In genomic region chr5:138256094-138256467, GRCm38 (mm10) we compare ENCODE assay signal across 9 mouse cellular contexts. TPM values are rescaled to one million over a fixed set of nuclear protein-coding genes. Genes with fewer than 3 reads are reported as not detected.
A peak's percentile ranks its signal among the peaks of the same experiment; 100 is the strongest.
DNase-seq lines count a peak whose midpoint lies in the region; ATAC-seq and TF ChIP-seq lines count a peak whose summit lies in the region.
"Had no signal": no experiment of that assay in that cellular context is flagged by ENCODE, and none has a peak within 500 bp of the region (broad histone marks: within the 10 kb centered on the region; RNA-seq: fewer than 3 reads in every experiment).

No protein-coding gene starts in this region.

- TF ChIP-seq RAD21 in MEL (IDR thresholded peaks at IDR 0.05; ENCODE audit: low read depth, low read length) = no peak

- peak overlapping the region; percentile 54 for H3K9ac ChIP-seq in heart, postnatal 0 days (replicated peaks; ENCODE audit: low read depth, low read length)
- H3K9ac ChIP-seq in MEL (ENCODE audit: control insufficient read depth, low read depth, low read length, poor library complexity, severe bottlenecking) = peak overlapping the region; percentile 80
- peak overlapping the region; percentile 62 for H3K9ac ChIP-seq in forebrain, embryonic 16.5 days (replicated peaks; ENCODE audit: low read depth, low read length)

- peaks cover 9% of the 10 kb centered on the region; the same call in 1 of the 2 replicates for H3K4me1 ChIP-seq in heart, postnatal 0 days (ENCODE audit: control insufficient read depth, insufficient read depth)
- H3K4me1 ChIP-seq in MEL (ENCODE audit: control insufficient read depth in 1 of 2, insufficient read depth in 2 of 2, low read length in 2 of 2) = peaks cover 12 to 53% of the 10 kb centered on the region in 2 experiments
- H3K4me1 ChIP-seq in forebrain, embryonic 16.5 days (replicated peaks; ENCODE audit: control insufficient read depth, insufficient read depth, low read length) = peaks cover 10% of the 10 kb centered on the region

- no peak for TF ChIP-seq POLR2A in MEL (IDR thresholded peaks at IDR 0.05; ENCODE audit: control insufficient read depth in 1 of 2, insufficient read depth in 1 of 2, low read depth in 1 of 2, low read length in 2 of 2, poor library complexity in 1 of 2)

- H3K4me3 ChIP-seq in heart, postnatal 0 days (ENCODE audit: low read depth, low read length) = peak overlapping the region; percentile 70
- H3K4me3 ChIP-seq in MEL (ENCODE audit: control insufficient read depth in 1 of 2, insufficient read depth in 1 of 2, low read depth in 2 of 2, low read length in 2 of 2) (peak overlapping the region; percentile 68 to 84), macrophage (ENCODE audit: inconsistent target) (peak overlapping the region; percentile 72)
- H3K4me3 ChIP-seq in forebrain, embryonic 16.5 days (replicated peaks; ENCODE audit: low read length) = peak overlapping the region; percentile 76

- no peak for DNase-seq in heart, postnatal 0 days (ENCODE audit: low spot score)
- DNase-seq in heart, postnatal 25 days (ENCODE audit: low spot score) = no peak
- no peak for DNase-seq in MEL (ENCODE audit: low read depth, low spot score)
- no peak for DNase-seq in retina, postnatal 1 day
- DNase-seq in urinary bladder, adult 2 months (ENCODE audit: low spot score) = no peak
- DNase-seq in ovary, postnatal 10 days (ENCODE audit: low spot score) = no peak

- peaks cover 21% of the 10 kb centered on the region for H3K36me3 ChIP-seq in heart, postnatal 0 days (replicated peaks; ENCODE audit: control insufficient read depth, insufficient read depth, low read length)
- H3K36me3 ChIP-seq in MEL (ENCODE audit: control insufficient read depth in 1 of 2, insufficient read depth in 2 of 2, low read length in 2 of 2) = peaks cover 3 to 52% of the 10 kb centered on the region in 2 experiments; a peak in 3 of 4 replicates
- peaks cover 14% of the 10 kb centered on the region; the same call in 1 of the 2 replicates for H3K36me3 ChIP-seq in forebrain, embryonic 16.5 days (ENCODE audit: control insufficient read depth, insufficient read depth)
- peaks cover 22% of the 10 kb centered on the region for H3K36me3 ChIP-seq in macrophage (ENCODE audit: inconsistent target)

- H3K27me3 ChIP-seq in heart, postnatal 0 days (ENCODE audit: control insufficient read depth, insufficient read depth, low read length) = no peaks in the 10 kb centered on the region
- H3K27me3 ChIP-seq in MEL (ENCODE audit: control insufficient read depth in 1 of 2, insufficient read depth in 2 of 2, low read length in 2 of 2) = no peaks in the 10 kb centered on the region; a peak in 1 of 4 replicates
- no peaks in the 10 kb centered on the region for H3K27me3 ChIP-seq in forebrain, embryonic 16.5 days (replicated peaks; ENCODE audit: control insufficient read depth, insufficient read depth, low read length)

- TF ChIP-seq EP300 in heart, postnatal 0 days (IDR thresholded peaks at IDR 0.05; ENCODE audit: low read depth) = no peak
- no peak for TF ChIP-seq EP300 in MEL (IDR thresholded peaks at IDR 0.05; ENCODE audit: low read depth in 1 of 2, low read length in 2 of 2)

- intact Hi-C loops in heart, postnatal 25 days (cut with DNase I) = loop anchor here (5.0 kb wide), 1 partner anchor 366 kb away; the partner anchor contains the start of gene A430033K04Rik

- TF ChIP-seq CTCF in heart, postnatal 0 days (IDR thresholded peaks at IDR 0.05; ENCODE audit: low read depth) = no peak
- TF ChIP-seq CTCF in MEL (IDR thresholded peaks at IDR 0.05 in 2 of 3, conservative IDR thresholded peaks at IDR 0.05 in 1 of 3; ENCODE audit: control insufficient read depth in 1 of 3, insufficient read depth in 1 of 3, low read depth in 2 of 3, low read length in 3 of 3, poor library complexity in 1 of 3, severe bottlenecking in 1 of 3) = no peak

- H3K27ac ChIP-seq in heart, postnatal 0 days (ENCODE audit: low read depth) = peak overlapping the region; percentile 72
- peak overlapping the region; percentile 73 for H3K27ac ChIP-seq in MEL (ENCODE audit: control insufficient read depth, low read depth, low read length)
- H3K27ac ChIP-seq in forebrain, embryonic 16.5 days (ENCODE audit: low read length) = peak overlapping the region; percentile 72
- H3K27ac ChIP-seq in macrophage = peak overlapping the region; percentile 91

- H3K79me2 ChIP-seq in MEL (ENCODE audit: control insufficient read depth, insufficient read depth, low read length, poor library complexity) = peaks cover 15% of the 10 kb centered on the region
- peaks cover 24% of the 10 kb centered on the region; the same call in 1 of the 2 replicates for H3K79me2 ChIP-seq in macrophage (ENCODE audit: inconsistent target)

- no peaks in the 10 kb centered on the region for H3K9me3 ChIP-seq in heart, postnatal 0 days (replicated peaks; ENCODE audit: control insufficient read depth, low read length)
- no peaks in the 10 kb centered on the region for H3K9me3 ChIP-seq in MEL (replicated peaks; ENCODE audit: insufficient read depth, low read length)
- H3K9me3 ChIP-seq in forebrain, embryonic 16.5 days (ENCODE audit: control insufficient read depth, low read length) = no peaks in the 10 kb centered on the region

- peak overlapping the region; percentile 85 for H3K4me2 ChIP-seq in heart, postnatal 0 days (ENCODE audit: low read depth, low read length)
- peak overlapping the region; percentile 93 for H3K4me2 ChIP-seq in forebrain, embryonic 16.5 days (ENCODE audit: low read length)

- 10% methylated on average over 7 of the region's 7 CpGs for WGBS in heart, postnatal 0 days
- WGBS in forebrain, embryonic 16.5 days = 16% methylated on average over 7 of the region's 7 CpGs
- 5% methylated on average over 7 of the region's 7 CpGs for WGBS in macrophage (ENCODE audit: missing documents)

- no peak; the same call in none of the 2 replicates for ATAC-seq in heart, postnatal 0 days (ENCODE audit: insufficient read depth, low read depth)
- no peak for ATAC-seq in forebrain, embryonic 16.5 days

RNA-seq across cellular contexts. Expression of gene Lamtor4, which starts 0.8 kb away (rescaled TPM):
- 60.2 and 102 TPM in 2 replicates for total RNA-seq in heart, postnatal 0 days (2014; rRNA removed; ENCODE audit: low replicate concordance)
- polyA plus RNA-seq in heart, postnatal 0 days (2015; fragmentation: Nextera tagmentation; extraction: Ambion mirVana) = 101 and 104 TPM in 2 replicates
- total RNA-seq in heart, postnatal 25 days (2021) = 10 to 100 TPM; 55.3 to 61.0 TPM
- 45.7 and 51.5 TPM in 2 replicates for total RNA-seq in MEL (2012; rRNA removed)
- polyA plus RNA-seq in MEL (2012; ENCODE audit: insufficient read depth in 1 of 2, insufficient read length in 2 of 2, low read depth in 1 of 2, low replicate concordance in 2 of 2, missing spikeins in 1 of 2) (10 to 100 TPM in 1 of 2 experiments, not detected in 1; 59.0 TPM), macrophage (2018) (32.5 to 106 TPM (median 78.4 TPM) in 3 replicates)
- polyA plus RNA-seq in forebrain, embryonic 16.5 days (2015; fragmentation: Nextera tagmentation; extraction: Ambion mirVana) = 71.3 and 87.4 TPM in 2 replicates
- total RNA-seq in macrophage (2018; cell fraction: chromatin; rRNA removed) = 10 to 100 TPM in 11 of 26 experiments, 1 to 10 TPM in 15; 2.7 to 26.8 (median 9.0) TPM
- 10 to 100 TPM; 45.5 to 92.3 (median 68.9) TPM for total RNA-seq in macrophage (2018; cell fraction: cytosol; rRNA removed)
- total RNA-seq in macrophage (2018; cell fraction: nucleus; rRNA removed) = 10 to 100 TPM in 24 of 26 experiments, 1 to 10 TPM in 2; 6.3 to 43.1 (median 17.2) TPM
- polyA plus RNA-seq in urinary bladder, adult 2 months (2012; rRNA removed) = 121 and 136 TPM in 2 replicates

RNA-seq across cellular contexts. Expression of gene BC037034, which starts 7.8 kb away (rescaled TPM):
- 12.0 and 13.4 TPM in 2 replicates for total RNA-seq in heart, postnatal 0 days (2014; rRNA removed; ENCODE audit: low replicate concordance)
- 0.96 and 1.1 TPM in 2 replicates for polyA plus RNA-seq in heart, postnatal 0 days (2015; fragmentation: Nextera tagmentation; extraction: Ambion mirVana)
- 1 to 10 TPM; 3.1 to 3.8 TPM for total RNA-seq in heart, postnatal 25 days (2021)
- total RNA-seq in MEL (2012; rRNA removed) = 27.8 and 35.6 TPM in 2 replicates
- 10 to 100 TPM in 1 of 2 experiments, not detected in 1; 59.1 TPM for polyA plus RNA-seq in MEL (2012; ENCODE audit: insufficient read depth in 1 of 2, insufficient read length in 2 of 2, low read depth in 1 of 2, low replicate concordance in 2 of 2, missing spikeins in 1 of 2)
- 11.1 and 14.0 TPM in 2 replicates for polyA plus RNA-seq in forebrain, embryonic 16.5 days (2015; fragmentation: Nextera tagmentation; extraction: Ambion mirVana)
- total RNA-seq in macrophage (2018; cell fraction: chromatin; rRNA removed) = 100 to 1,000 TPM in 18 of 26 experiments, 10 to 100 TPM in 8; 31.3 to 257 (median 130) TPM
- 10 to 100 TPM; 14.8 to 38.3 (median 25.4) TPM for total RNA-seq in macrophage (2018; cell fraction: cytosol; rRNA removed)
- 100 to 1,000 TPM in 11 of 26 experiments, 10 to 100 TPM in 15; 36.5 to 244 (median 93.9) TPM for total RNA-seq in macrophage (2018; cell fraction: nucleus; rRNA removed)
- 25.8 to 46.6 TPM (median 43.8 TPM) in 3 replicates for polyA plus RNA-seq in macrophage (2018)
- 33.8 and 42.4 TPM in 2 replicates for polyA plus RNA-seq in urinary bladder, adult 2 months (2012; rRNA removed)

RNA-seq across cellular contexts. Expression of gene Gal3st4, which starts 16.6 kb away (rescaled TPM):
- total RNA-seq in heart, postnatal 0 days (2014; rRNA removed; ENCODE audit: low replicate concordance) = not detected in 2 replicates
- polyA plus RNA-seq in heart, postnatal 0 days (2015; fragmentation: Nextera tagmentation; extraction: Ambion mirVana) = 0.47 and 0.60 TPM in 2 replicates
- total RNA-seq in heart, postnatal 25 days (2021) = under 1 TPM; 0.14 to 0.26 TPM
- total RNA-seq in MEL (2012; rRNA removed) = 0.15 and 0.16 TPM in 2 replicates
- polyA plus RNA-seq in MEL (2012; ENCODE audit: insufficient read depth in 1 of 2, insufficient read length in 2 of 2, low read depth in 1 of 2, low replicate concordance in 2 of 2, missing spikeins in 1 of 2) (under 1 TPM in 1 of 2 experiments, not detected in 1; 0.17 TPM), macrophage (2018) (0.12 TPM in 1 of 3 replicates, not detected in the others)
- polyA plus RNA-seq in forebrain, embryonic 16.5 days (2015; fragmentation: Nextera tagmentation; extraction: Ambion mirVana) = 1.6 and 2.4 TPM in 2 replicates
- under 1 TPM in 1 of 26 experiments, not detected in 25; 0.79 TPM for total RNA-seq in macrophage (2018; cell fraction: chromatin; rRNA removed)
- under 1 TPM in 3 of 26 experiments, not detected in 23; 0.08 to 0.11 (median 0.08) TPM for total RNA-seq in macrophage (2018; cell fraction: cytosol; rRNA removed)
- under 1 TPM in 1 of 26 experiments, not detected in 25; 0.26 TPM for total RNA-seq in macrophage (2018; cell fraction: nucleus; rRNA removed)
- 1.7 and 2.1 TPM in 2 replicates for polyA plus RNA-seq in urinary bladder, adult 2 months (2012; rRNA removed)
- total RNA-seq: hematopoietic stem cell, adult 5-6 weeks had no signal

RNA-seq across cellular contexts. Expression of gene Gm43720, which starts 23.7 kb away (rescaled TPM):
- total RNA-seq in heart, postnatal 0 days (2014; rRNA removed; ENCODE audit: low replicate concordance) = not detected in 2 replicates
- 0.05 and 0.07 TPM in 2 replicates for polyA plus RNA-seq in heart, postnatal 0 days (2015; fragmentation: Nextera tagmentation; extraction: Ambion mirVana)
- total RNA-seq in heart, postnatal 25 days (2021) = not detected
- total RNA-seq in MEL (2012; rRNA removed) = not detected in 2 replicates
- polyA plus RNA-seq in MEL (2012; ENCODE audit: insufficient read depth in 1 of 2, insufficient read length in 2 of 2, low read depth in 1 of 2, low replicate concordance in 2 of 2, missing spikeins in 1 of 2) (not detected), macrophage (2018) (not detected in 3 replicates)
- polyA plus RNA-seq in forebrain, embryonic 16.5 days (2015; fragmentation: Nextera tagmentation; extraction: Ambion mirVana) = 0.10 TPM in 1 of 2 replicates, not detected in the other
- total RNA-seq in macrophage (2018; cell fraction: chromatin; rRNA removed) = not detected
- total RNA-seq in macrophage (2018; cell fraction: cytosol; rRNA removed) = not detected
- total RNA-seq in macrophage (2018; cell fraction: nucleus; rRNA removed) = not detected
- 0.01 TPM in 1 of 2 replicates, not detected in the other for polyA plus RNA-seq in urinary bladder, adult 2 months (2012; rRNA removed)
- total RNA-seq: hematopoietic stem cell, adult 5-6 weeks had no signal

RNA-seq across cellular contexts. Expression of gene Gpc2, which starts 23.7 kb away (rescaled TPM):
- 1.1 and 6.0 TPM in 2 replicates for total RNA-seq in heart, postnatal 0 days (2014; rRNA removed; ENCODE audit: low replicate concordance)
- polyA plus RNA-seq in heart, postnatal 0 days (2015; fragmentation: Nextera tagmentation; extraction: Ambion mirVana) = 1.9 TPM in 2 replicates
- total RNA-seq in heart, postnatal 25 days (2021) = under 1 TPM; 0.08 to 0.18 TPM
- 0.04 TPM in 1 of 2 replicates, not detected in the other for total RNA-seq in MEL (2012; rRNA removed)
- polyA plus RNA-seq in MEL (2012; ENCODE audit: insufficient read depth in 1 of 2, insufficient read length in 2 of 2, low read depth in 1 of 2, low replicate concordance in 2 of 2, missing spikeins in 1 of 2) (not detected), macrophage (2018) (0.14 to 0.54 TPM (median 0.29 TPM) in 3 replicates)
- 212 and 245 TPM in 2 replicates for polyA plus RNA-seq in forebrain, embryonic 16.5 days (2015; fragmentation: Nextera tagmentation; extraction: Ambion mirVana)
- 1 to 10 TPM in 19 of 26 experiments, under 1 TPM in 7; 0.34 to 4.1 (median 1.7) TPM for total RNA-seq in macrophage (2018; cell fraction: chromatin; rRNA removed)
- under 1 TPM in 23 of 26 experiments, not detected in 3; 0.04 to 0.26 (median 0.14) TPM for total RNA-seq in macrophage (2018; cell fraction: cytosol; rRNA removed)
- total RNA-seq in macrophage (2018; cell fraction: nucleus; rRNA removed) = 1 to 10 TPM in 17 of 26 experiments, under 1 TPM in 9; 0.23 to 4.5 (median 1.4) TPM
- polyA plus RNA-seq in urinary bladder, adult 2 months (2012; rRNA removed) = 15.4 and 21.8 TPM in 2 replicates
